Comparison of ENCODE assay signal across 8 mouse cellular contexts in the genomic region with DNA sequence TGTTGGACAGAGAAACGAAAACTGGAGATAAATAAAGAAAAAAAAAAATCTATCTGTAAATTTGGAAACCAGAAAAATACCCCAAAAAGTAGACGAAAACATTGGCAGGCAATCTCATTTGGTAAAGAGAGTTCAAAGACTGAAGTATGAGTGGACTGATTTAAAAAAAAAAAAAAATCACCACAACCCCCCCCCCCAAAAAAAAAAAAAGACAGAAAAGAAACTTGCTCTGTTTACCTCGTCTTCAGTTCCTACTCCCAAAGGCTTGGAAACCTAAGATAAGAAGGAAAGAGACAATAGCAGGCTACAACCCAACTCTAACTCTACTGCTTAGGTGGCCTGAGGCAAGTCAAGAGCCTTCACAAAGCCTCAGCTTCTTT. TPM values are rescaled to one million over a fixed set of nuclear protein-coding genes. Genes with fewer than 3 reads are reported as not detected.
A peak's percentile ranks its signal among the peaks of the same experiment; 100 is the strongest.
DNase-seq lines count a peak whose midpoint lies in the region; ATAC-seq lines count a peak whose summit lies in the region.

No protein-coding gene starts in this region.

- 0 out of 2 replicates have a peak, but pooled peaks cover 3% of the 10 kb centered on the region for H3K36me3 ChIP-seq in kidney, embryonic 16.5 days (ENCODE audit: insufficient read depth, low read length)
- H3K36me3 ChIP-seq in embryonic facial prominence, embryonic 11.5 days (replicated peaks; ENCODE audit: control insufficient read depth, insufficient read depth, low read depth, low read length) = 0 out of 2 replicates have a peak, but pooled peaks cover 3% of the 10 kb centered on the region
- H3K36me3 ChIP-seq in hindbrain, embryonic 16.5 days (ENCODE audit: control insufficient read depth, insufficient read depth, low read length) = peaks cover 9% of the 10 kb centered on the region; the same call in 1 of the 2 replicates
- peaks cover 30% of the 10 kb centered on the region for H3K36me3 ChIP-seq in midbrain, embryonic 14.5 days (ENCODE audit: control insufficient read depth, insufficient read depth, low read length)

- peak overlapping the region; percentile 85 for H3K4me2 ChIP-seq in kidney, embryonic 16.5 days (replicated peaks; ENCODE audit: low read depth, low read length)
- H3K4me2 ChIP-seq in embryonic facial prominence, embryonic 11.5 days (ENCODE audit: low read depth, low read length) = peak overlapping the region; percentile 82
- H3K4me2 ChIP-seq in hindbrain, embryonic 16.5 days (ENCODE audit: low read length) = peak overlapping the region; percentile 80
- H3K4me2 ChIP-seq in midbrain, embryonic 14.5 days (ENCODE audit: low read length) = peak overlapping the region; percentile 82

- WGBS in kidney, embryonic 16.5 days = 59% methylated on average over 3 of the region's 3 CpGs
- WGBS in embryonic facial prominence, embryonic 11.5 days = 55% methylated on average over 3 of the region's 3 CpGs
- 62% methylated on average over 3 of the region's 3 CpGs for WGBS in hindbrain, embryonic 16.5 days
- WGBS in midbrain, embryonic 14.5 days = 65% methylated on average over 3 of the region's 3 CpGs

- H3K9me3 ChIP-seq in kidney, embryonic 16.5 days (ENCODE audit: low read length) = no peaks in the 10 kb centered on the region
- no peaks in the 10 kb centered on the region for H3K9me3 ChIP-seq in embryonic facial prominence, embryonic 11.5 days (replicated peaks; ENCODE audit: control insufficient read depth, low read length)
- no peaks in the 10 kb centered on the region for H3K9me3 ChIP-seq in hindbrain, embryonic 16.5 days (ENCODE audit: control insufficient read depth, low read length)
- no peaks in the 10 kb centered on the region for H3K9me3 ChIP-seq in midbrain, embryonic 14.5 days (ENCODE audit: control insufficient read depth, low read length)

- no peak for ATAC-seq in kidney, embryonic 16.5 days (ENCODE audit: low FRiP score, low TSS enrichment)
- no peak for ATAC-seq in embryonic facial prominence, embryonic 11.5 days (replicated peaks; ENCODE audit: insufficient number of reproducible peaks, low FRiP score, low TSS enrichment, low read depth)
- ATAC-seq in hindbrain, embryonic 16.5 days = no peak
- no peak for ATAC-seq in midbrain, embryonic 14.5 days (ENCODE audit: low FRiP score, low TSS enrichment)

- 0 out of 2 replicates have a peak overlapping the region, but pooled peaks have one; percentile 4 for H3K27ac ChIP-seq in kidney, embryonic 16.5 days (ENCODE audit: low read length)
- no peak overlapping the region for H3K27ac ChIP-seq in embryonic facial prominence, embryonic 11.5 days (replicated peaks; ENCODE audit: low read depth, low read length)
- H3K27ac ChIP-seq in hindbrain, embryonic 16.5 days (ENCODE audit: low read depth, low read length) = peak overlapping the region; percentile 85
- H3K27ac ChIP-seq in midbrain, embryonic 14.5 days (replicated peaks; ENCODE audit: low read depth, low read length) = peak overlapping the region; percentile 80

- no peak for DNase-seq in kidney, adult 18-20 months
- DNase-seq in embryonic facial prominence, embryonic 11.5 days (ENCODE audit: low spot score) = no peak
- no peak for DNase-seq in midbrain, embryonic 14.5 days
- no peak for DNase-seq in embryo, embryonic 9.5 days (ENCODE audit: extremely low spot score)
- DNase-seq in cerebellum, adult 9-10 months = no peak
- DNase-seq in cerebellum, adult 11 months = no peak

- peak overlapping the region; percentile 78 for H3K4me3 ChIP-seq in kidney, embryonic 16.5 days (ENCODE audit: low read length)
- H3K4me3 ChIP-seq in embryonic facial prominence, embryonic 11.5 days (ENCODE audit: low read depth, low read length) = peak overlapping the region; percentile 95
- H3K4me3 ChIP-seq in hindbrain, embryonic 16.5 days (ENCODE audit: low read length) = peak overlapping the region; percentile 93
- peak overlapping the region; percentile 90 for H3K4me3 ChIP-seq in midbrain, embryonic 14.5 days (replicated peaks; ENCODE audit: low read depth, low read length)

- H3K9ac ChIP-seq in kidney, embryonic 16.5 days (replicated peaks; ENCODE audit: low read length) = peak overlapping the region; percentile 84
- H3K9ac ChIP-seq in embryonic facial prominence, embryonic 11.5 days (replicated peaks; ENCODE audit: low read length) = peak overlapping the region; percentile 85
- H3K9ac ChIP-seq in hindbrain, embryonic 16.5 days (ENCODE audit: low read depth, low read length) = peak overlapping the region; percentile 90
- H3K9ac ChIP-seq in midbrain, embryonic 14.5 days (replicated peaks; ENCODE audit: low read length) = peak overlapping the region; percentile 84

- H3K27me3 ChIP-seq in kidney, embryonic 16.5 days (ENCODE audit: insufficient read depth, low read length) = no peaks in the 10 kb centered on the region
- H3K27me3 ChIP-seq in embryonic facial prominence, embryonic 11.5 days (ENCODE audit: control insufficient read depth, insufficient read depth, low read length) = no peaks in the 10 kb centered on the region
- H3K27me3 ChIP-seq in hindbrain, embryonic 16.5 days (replicated peaks; ENCODE audit: control insufficient read depth, insufficient read depth, low read length) = no peaks in the 10 kb centered on the region
- H3K27me3 ChIP-seq in midbrain, embryonic 14.5 days (ENCODE audit: control insufficient read depth, insufficient read depth, low read length) = no peaks in the 10 kb centered on the region

- H3K4me1 ChIP-seq in kidney, embryonic 16.5 days (ENCODE audit: insufficient read depth, low read length) = peaks cover 9% of the 10 kb centered on the region; the same call in 1 of the 2 replicates
- no peaks in the 10 kb centered on the region; the same call in 1 of the 2 replicates for H3K4me1 ChIP-seq in embryonic facial prominence, embryonic 11.5 days (ENCODE audit: control insufficient read depth, insufficient read depth, low read length)
- H3K4me1 ChIP-seq in hindbrain, embryonic 16.5 days (ENCODE audit: control insufficient read depth, insufficient read depth, low read depth, low read length) = peaks cover 15% of the 10 kb centered on the region
- H3K4me1 ChIP-seq in midbrain, embryonic 14.5 days (ENCODE audit: control insufficient read depth, insufficient read depth, low read length) = peaks cover 16% of the 10 kb centered on the region

RNA-seq across cellular contexts. Expression of a gene that starts 1.1 kb away (rescaled TPM):
- polyA plus RNA-seq in kidney, embryonic 16.5 days (2015; fragmentation: Nextera tagmentation; extraction: Ambion mirVana) = 50.1 and 56.1 TPM in 2 replicates
- polyA plus RNA-seq in embryonic facial prominence, embryonic 11.5 days (2014; fragmentation: Nextera tagmentation; extraction: Ambion mirVana) = 37.6 and 38.5 TPM in 2 replicates
- polyA plus RNA-seq in hindbrain, embryonic 16.5 days (2015; fragmentation: Nextera tagmentation; extraction: Ambion mirVana) = 64.4 and 67.0 TPM in 2 replicates
- 63.8 and 66.2 TPM in 2 replicates for polyA plus RNA-seq in midbrain, embryonic 14.5 days (2014; fragmentation: Nextera tagmentation; extraction: Ambion mirVana)

RNA-seq across cellular contexts. Expression of a gene that starts 50.8 kb away (rescaled TPM):
- polyA plus RNA-seq in kidney, embryonic 16.5 days (2015; fragmentation: Nextera tagmentation; extraction: Ambion mirVana) = 5.8 and 6.6 TPM in 2 replicates
- 6.3 and 6.4 TPM in 2 replicates for polyA plus RNA-seq in embryonic facial prominence, embryonic 11.5 days (2014; fragmentation: Nextera tagmentation; extraction: Ambion mirVana)
- polyA plus RNA-seq in hindbrain, embryonic 16.5 days (2015; fragmentation: Nextera tagmentation; extraction: Ambion mirVana) = 174 and 180 TPM in 2 replicates
- polyA plus RNA-seq in midbrain, embryonic 14.5 days (2014; fragmentation: Nextera tagmentation; extraction: Ambion mirVana) = 78.0 and 105 TPM in 2 replicates

Comparison
In these comparisons a context has a peak if more than half of its experiments do, and no peak if none do; other contexts are left out.
1. RNA of a gene that starts 50.8 kb away (polyA plus RNA-seq): 174 to 180 TPM in hindbrain, embryonic 16.5 days and 78.0 to 105 TPM in midbrain, embryonic 14.5 days; 5.8 to 6.6 TPM in kidney, embryonic 16.5 days and 6.3 to 6.4 TPM in embryonic facial prominence, embryonic 11.5 days; every median in the first group is over 10 times any median in the second.
2. Peak in every context shown above with its lines, with median percentiles within 50 percentile points of each other: H3K4me2 ChIP-seq, H3K4me3 ChIP-seq and H3K9ac ChIP-seq.